Mouse (Mus musculus) layer of hippocampus, adult 9-10 months (tissue): ENCODE measurements around the gene Atf7ip.
"Not testable (repeated sequence)": the region's sequence is repeated elsewhere in the genome, so short reads cannot be mapped to it uniquely, and the experiment has no call there.

Source experiments
- DNase-seq: peaks from one replicate; pipeline ENCODE4 v3.0.0; 2022; ENCODE audit warnings: low spot score

Gene Atf7ip

GRCm38 (mm10) chr6:136505867-136506266 lies at the start of gene Atf7ip:
Gene Atf7ip (plus strand): TSS chr6:136506167.
- not testable (repeated sequence) for DNase-seq

- no peak for DNase-seq
Observed at GRCm38 (mm10) chr6:136456302-136456701, 49.7 kb upstream of the Atf7ip start.

GRCm38 (mm10) chr6:136459156-136459555 lies 46.8 kb upstream of the Atf7ip start:
- DNase-seq, result no peak

DNA sequence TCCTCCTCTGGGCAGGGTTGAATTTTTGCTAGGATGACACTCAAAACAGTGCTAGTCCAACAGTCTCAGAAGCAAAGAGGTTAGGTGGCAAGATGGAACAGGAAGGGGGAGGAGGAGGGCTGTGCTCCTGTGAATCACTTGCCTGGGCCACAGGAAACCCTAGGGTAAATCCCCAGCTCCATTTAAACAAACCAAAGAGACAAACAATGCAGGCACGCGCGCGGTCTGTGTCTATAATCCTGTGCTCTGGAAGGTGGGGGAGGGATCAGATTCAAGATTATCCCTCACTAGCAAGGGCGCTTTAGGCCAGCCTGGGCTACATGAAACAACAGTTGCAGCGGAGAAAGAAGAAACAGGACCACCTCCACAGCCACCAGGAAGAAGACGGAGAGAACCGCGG lies 42.5 kb upstream of the Atf7ip start:
- DNase-seq, result no peak

GRCm38 (mm10) chr6:136464121-136464621 lies 41.8 kb upstream of the Atf7ip start:
- no peak for DNase-seq

- DNase-seq, result no peak
Observed at GRCm38 (mm10) chr6:136465021-136465420, 40.9 kb upstream of the Atf7ip start.

- DNase-seq, result no peak
Observed at GRCm38 (mm10) chr6:136465959-136466381, 40.0 kb upstream of the Atf7ip start.

GRCm38 (mm10) chr6:136466956-136467750 lies 38.8 kb upstream of the Atf7ip start:
- no peak for DNase-seq

- no peak for DNase-seq
Observed at GRCm38 (mm10) chr6:136467837-136468236, 38.1 kb upstream of the Atf7ip start.

GRCm38 (mm10) chr6:136468401-136468912 lies 37.5 kb upstream of the Atf7ip start:
- DNase-seq, result peak; percentile 76

DNA sequence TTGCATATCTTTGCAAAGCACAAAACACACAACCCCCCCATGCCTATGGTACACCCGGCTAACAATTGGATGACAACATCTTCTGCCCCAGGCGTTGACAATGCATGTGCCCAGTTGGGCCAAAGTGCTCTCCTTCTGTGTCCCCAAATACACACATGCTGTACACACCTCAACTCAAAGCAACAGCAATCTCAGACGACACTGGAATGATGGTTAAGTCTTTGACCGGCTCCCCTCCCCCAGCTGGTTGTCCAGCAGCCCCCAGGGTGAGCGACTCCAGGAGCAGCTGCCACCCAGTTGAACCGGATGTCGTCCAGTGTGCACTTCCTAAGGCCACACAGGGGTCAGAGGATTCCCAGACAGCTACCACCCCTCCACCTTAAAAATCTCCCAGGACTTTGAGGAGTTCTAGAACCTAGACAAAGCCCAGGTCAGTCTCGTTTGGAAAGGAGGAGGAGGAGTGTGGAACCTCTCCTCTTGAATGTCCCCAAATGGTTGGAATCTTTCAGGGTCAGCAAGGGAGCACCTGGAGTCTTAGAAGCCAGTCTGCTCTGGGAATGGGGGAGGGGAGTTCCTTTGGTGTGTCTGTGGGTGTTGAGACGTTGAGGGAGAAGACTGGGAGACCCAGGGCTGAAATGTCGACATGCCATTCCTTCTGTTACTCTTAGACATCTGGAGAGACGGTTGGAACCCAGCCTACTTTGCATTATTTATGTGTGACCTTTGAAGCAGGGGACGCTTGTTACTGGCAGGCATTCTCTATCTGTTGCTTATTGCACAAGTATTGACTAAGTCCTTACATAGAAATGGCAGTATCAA lies 36.8 kb upstream of the Atf7ip start:
- DNase-seq, result no peak

DNA sequence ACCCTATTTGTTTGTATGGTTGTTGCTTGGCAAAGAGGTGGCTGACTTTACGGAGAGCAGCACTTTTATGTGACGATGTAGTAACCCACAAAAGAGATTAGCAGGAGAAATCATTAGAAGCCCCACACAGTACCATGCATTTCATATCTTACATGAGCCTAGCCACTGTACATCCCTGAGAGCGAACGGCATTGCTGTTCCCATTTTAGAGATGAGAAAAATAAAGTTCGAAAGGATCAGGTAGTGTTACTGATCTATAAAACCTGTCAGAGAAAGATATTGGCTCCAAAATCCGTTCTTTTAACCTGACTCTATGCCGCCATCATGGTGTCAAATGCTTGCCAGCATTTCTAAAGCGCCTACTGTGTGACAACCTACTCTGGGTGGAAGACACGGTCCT lies 36.2 kb upstream of the Atf7ip start:
- no peak for DNase-seq

- no peak for DNase-seq
Observed at GRCm38 (mm10) chr6:136470321-136471230, 35.4 kb upstream of the Atf7ip start.

GRCm38 (mm10) chr6:136471601-136472000 lies 34.4 kb upstream of the Atf7ip start:
- DNase-seq, result no peak

DNA sequence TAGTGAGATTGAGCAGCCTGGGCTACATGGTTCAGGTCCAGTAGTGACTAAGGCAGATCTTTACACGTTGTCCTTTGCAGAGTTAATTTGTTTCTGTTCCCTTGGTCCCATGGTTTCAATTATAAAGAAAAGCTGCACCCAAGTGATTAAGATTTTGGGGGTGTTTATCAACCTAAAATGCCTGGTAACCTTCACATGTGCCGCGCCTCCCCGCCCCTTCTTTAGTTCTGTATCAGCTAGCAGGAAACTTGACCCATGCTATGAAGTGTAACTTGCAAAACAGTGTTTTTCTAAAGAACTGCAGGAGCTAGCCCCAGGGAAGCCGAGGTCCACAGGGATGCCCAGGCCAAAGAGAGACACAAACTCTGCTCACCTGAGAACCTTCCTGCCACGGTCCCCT lies 33.2 kb upstream of the Atf7ip start:
- DNase-seq, result no peak

- DNase-seq, result no peak
Observed at GRCm38 (mm10) chr6:136473472-136474129, 32.4 kb upstream of the Atf7ip start.

DNA sequence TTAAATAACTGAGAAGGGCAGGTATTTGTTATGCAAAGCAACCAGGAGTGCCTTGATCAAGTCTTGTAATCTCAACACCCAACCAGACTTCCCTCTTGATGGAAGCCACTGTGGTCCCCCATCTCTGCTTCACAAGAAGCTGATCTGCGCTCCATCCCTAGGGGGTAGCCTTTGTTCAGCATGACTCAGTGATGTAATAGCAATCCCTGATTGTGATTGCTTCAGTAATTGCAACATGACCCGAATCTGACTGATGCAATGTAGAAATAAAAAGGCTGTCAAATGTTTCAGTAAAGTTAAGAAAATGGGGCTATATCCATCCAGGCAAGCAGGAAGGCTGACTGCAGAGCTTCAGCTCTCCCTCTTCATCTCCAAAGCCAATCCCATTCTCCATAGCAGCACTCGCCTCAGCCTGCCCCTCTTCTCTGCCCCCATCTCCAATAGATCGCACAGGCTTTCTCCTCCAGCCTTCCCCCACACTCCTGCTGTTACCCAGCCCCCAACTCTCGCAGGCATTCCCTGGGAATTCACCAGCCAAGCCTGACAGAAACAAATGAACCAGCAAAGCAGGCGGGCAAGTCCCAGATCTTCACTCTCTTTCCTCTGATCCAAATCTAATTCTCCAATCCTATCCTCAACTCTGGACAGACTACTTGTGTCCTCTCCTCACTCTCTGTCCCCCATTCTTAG lies 30.7 kb upstream of the Atf7ip start:
- no peak for DNase-seq

DNA sequence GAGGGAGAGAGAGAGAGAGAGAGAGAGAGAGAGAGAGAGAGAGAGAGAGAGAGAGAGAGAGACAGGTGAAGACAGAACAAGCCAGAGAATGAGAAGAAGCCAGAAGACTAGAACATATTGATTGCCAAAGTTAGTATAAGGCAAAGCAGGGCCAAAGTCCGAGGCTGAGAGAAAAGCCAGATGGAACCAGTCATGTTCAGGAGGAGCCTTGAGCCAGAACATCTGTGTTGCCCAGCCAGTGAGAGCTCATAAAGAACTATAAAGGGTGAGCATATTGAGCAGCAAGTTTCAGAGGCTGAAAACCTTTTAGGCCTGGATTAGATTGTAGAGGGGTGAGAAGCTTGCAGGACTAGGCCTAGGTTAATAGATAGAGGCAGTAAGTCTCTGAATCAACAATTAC lies 28.1 kb upstream of the Atf7ip start:
- no peak for DNase-seq

DNA sequence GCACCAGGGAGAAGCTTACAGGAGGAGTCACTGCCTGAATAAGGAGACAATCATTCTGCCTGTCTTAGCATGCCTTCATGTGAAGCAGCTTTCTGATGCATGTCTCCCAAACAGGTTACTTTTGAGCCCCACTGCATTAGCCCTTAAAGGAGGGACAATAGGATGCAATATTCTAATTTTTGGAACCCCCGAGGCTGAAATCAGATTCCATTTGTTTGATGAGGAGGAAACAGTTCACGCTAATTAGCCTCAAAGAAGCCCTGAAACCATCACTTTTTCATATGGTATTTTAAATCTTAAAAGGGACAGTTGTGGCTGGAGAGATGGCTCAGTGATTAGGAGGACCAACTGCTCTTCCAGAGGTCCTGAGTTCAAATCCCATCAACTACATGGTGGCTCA lies 22.4 kb upstream of the Atf7ip start:
- no peak for DNase-seq

GRCm38 (mm10) chr6:136484093-136484492 lies 21.9 kb upstream of the Atf7ip start:
- no peak for DNase-seq

GRCm38 (mm10) chr6:136486166-136486565 lies 19.8 kb upstream of the Atf7ip start:
- no peak for DNase-seq
